Mouse (Mus musculus) natural killer cell, adult 2 months (primary cell): ENCODE data around the gene Oxnad1.
"Not testable (repeated sequence)": the region's sequence is repeated elsewhere in the genome, so short reads cannot be mapped to it uniquely, and the experiment has no call there.

Experiments
- DNase-seq, 2 experiments: peaks; one replicate each; pipeline ENCODE4 v3.0.0; 2022; ENCODE audit warnings: low spot score in 2 of 2

Gene Oxnad1

DNA sequence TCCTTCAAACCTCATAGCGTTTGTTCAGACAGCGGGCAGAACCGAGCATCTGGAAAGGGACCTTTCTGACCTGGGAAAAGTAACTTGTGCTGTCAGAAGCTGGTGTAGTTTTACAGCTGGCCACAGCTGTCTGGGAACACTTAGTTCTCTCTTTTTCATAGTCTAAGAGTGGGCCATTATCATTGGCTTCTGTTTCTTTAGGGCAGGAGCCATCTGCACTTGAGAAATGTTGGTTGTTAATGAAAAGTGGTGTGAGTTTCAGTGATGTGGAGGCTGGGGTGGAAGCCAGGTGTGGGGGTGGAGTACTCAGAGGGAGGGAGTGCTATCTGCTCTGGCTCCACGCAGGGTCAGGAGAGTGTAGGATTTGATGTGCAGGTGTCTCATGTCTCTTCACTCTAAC lies 6.0 kb downstream of the Oxnad1 start:
- no peak for DNase-seq

DNA sequence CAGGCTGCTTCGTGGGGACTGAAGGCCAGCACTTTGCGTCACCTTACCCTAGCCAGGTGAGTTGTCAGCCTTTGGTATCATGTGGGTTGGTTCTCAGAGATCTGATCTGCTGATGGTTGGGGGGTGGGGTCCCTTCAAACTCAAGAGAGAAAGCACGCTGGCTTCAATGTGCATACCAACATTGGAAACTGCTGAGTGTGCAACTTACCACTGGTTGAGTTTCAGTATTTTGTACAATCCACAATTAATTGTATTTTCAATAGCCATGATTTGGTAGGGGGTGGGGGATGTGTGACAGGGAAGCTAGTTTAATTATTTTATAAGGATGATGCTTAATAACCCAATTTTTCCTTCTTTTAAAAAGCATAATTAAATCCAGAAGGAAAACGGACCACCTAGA lies 6.5 kb downstream of the Oxnad1 start:
- no peak for DNase-seq

DNA sequence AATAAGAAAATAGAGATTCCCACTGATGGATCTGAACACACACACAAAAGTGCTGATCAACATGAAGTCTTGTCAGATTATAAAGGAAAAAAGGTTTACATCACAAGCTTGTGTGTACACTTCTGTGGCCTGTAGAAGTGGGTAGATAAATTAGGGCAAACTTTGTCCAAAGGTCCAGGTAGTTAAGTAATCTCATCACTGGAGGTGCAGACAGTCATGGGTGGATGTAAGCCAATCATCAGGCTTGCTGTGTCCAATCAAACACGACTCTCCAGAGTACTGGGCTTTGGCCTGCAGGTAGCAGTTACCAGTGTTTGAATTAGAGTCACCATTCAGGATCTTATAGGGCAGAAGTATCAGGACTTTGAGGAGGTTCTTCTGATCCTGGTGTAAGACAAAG lies 7.8 kb downstream of the Oxnad1 start:
- no peak for DNase-seq

DNA sequence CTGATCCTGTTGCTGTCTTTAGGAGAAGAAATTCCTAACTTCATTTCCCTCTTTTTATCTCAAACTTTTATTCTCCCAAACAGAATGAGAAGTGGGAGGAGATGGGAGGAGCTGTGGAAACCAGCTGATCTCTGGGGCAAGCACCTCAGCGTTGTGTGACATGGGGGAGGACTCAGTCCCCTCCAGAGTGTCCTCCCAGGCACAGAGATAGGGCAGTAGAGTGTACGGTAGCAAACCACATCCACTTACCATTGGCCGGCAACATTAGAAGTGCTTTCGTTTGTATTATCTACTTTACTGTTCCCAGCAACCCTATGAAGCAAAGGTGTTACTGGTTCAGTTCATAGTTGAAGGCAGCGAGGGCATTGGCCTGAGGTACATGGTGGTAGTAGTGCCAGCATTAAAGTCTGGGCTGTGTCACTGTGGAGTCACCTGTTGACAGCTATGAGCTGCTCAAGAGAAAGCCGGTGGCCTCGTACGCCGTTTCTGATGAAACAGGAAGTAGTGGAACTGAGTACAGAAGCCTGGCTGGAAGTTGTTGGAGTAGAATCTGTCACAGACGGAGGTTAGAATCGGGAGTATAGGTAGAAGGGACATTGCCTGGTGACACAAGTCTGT lies 8.4 kb downstream of the Oxnad1 start:
- peak; percentile 8 to 15 for DNase-seq

DNA sequence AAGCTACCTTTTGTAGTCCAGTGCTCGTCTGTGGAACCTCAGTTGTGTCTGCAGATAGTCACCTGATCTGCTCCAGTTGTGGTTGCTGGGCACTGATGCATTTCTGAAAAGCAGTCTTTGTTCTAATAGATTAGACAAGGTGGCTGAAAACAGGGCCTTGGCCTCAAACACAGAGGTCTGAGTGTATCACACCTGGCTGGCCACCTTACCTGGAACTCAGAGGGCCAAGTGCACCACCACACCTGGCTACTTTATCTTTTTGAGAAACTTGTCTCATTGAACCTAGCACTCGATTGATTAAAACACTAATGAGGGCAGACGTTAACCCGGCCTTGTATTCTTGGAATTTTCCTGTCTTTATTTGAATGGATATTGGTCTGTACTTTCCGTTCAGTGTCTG lies 10.5 kb downstream of the Oxnad1 start:
- DNase-seq = no peak

DNA sequence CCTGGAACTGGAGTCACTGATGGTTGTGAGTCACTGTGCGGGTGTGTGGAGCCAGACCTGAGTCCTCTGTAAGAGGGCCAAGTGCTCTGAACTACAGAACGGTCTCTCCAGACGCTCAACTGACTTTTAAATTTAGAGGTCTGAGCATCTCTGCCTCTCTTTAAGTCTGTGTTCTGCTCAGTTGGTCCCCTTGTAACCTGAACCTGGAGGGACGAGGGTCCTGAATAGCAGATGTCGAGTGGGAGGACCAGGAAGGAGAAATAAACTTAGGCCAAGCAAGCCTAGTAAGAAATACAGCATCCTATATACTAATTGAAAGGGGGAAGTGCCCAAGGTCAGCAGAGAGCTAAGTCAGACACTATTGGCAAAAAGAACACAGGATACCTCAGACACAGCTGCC lies 11.6 kb downstream of the Oxnad1 start:
- DNase-seq = no peak

DNA sequence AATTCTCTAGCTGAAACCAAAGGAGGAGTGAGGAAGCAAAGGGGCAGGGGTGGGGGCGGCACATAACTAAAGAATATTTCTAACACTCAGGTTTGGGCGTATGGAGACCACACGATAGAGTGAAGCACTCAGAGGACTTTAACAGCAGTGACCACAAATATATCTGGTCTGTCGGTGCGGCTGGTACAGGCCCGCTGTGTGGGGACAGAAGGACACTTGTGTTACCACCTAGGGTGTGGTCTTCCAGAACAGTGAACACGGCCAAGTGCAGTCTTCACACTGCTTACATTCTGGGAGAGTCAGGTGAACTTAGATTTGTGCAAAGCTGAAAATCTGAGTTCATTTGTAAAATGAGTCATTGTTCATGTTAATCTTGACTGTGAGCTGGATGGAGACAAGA lies 12.5 kb downstream of the Oxnad1 start:
- no peak for DNase-seq

DNA sequence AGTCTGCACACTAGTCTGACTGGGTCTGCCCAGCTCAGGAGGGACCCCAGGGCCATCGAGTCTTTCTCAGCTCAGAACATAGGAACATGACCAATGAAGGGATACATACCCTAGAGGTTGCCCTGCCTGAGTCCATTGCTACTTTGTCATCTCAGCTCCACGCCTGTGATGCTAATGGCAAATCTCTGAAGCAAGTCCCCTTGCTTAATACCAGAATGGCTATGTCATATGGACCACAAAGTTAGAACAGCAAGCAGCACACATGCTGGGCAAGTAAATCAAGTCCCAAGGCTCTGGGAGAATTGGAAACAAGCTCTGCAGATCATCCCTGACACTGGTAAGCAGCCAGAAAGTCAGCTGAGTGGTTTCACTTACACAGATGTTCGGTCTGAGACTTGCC lies 13.8 kb downstream of the Oxnad1 start:
- no peak for DNase-seq

DNA sequence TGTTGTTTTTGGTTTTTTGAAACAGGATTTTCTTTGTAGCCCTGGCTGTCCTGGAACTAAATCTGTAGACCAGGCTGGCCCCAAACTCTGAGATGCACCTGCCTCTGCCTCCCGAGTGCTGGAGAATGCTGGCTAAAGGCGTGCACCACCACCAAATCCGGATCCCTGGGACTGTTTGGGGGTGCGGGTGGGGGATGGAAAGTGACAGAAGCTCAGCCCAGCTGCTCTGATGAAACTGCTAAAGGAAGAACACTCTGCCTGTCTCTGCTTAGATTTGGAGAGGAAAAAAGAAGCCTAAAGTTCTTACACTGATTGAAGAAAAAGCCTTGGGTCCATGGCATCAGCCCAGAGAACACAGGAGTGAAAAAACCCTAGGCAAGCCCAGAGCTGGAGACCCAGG lies 18.4 kb downstream of the Oxnad1 start:
- DNase-seq = no peak

DNA sequence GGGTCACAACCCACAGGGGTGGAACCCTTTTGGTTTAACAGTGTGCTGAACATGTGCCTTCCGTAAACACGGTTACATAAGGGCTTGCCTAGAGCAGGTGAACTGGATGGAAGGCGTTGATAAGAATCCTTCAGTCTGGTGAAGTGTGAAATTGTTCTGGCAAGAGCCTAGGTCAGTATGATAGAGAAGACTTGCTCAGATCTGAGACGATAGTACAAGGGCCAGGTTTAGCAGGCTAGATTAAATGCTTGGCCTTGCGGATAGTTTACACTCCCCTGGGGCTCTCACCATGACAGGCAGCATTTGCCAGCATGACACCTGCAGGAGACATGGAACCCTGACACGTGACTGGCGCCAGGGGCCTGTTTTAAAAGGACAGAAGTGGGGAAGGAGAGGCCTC lies 20.5 kb downstream of the Oxnad1 start:
- DNase-seq = no peak

DNA sequence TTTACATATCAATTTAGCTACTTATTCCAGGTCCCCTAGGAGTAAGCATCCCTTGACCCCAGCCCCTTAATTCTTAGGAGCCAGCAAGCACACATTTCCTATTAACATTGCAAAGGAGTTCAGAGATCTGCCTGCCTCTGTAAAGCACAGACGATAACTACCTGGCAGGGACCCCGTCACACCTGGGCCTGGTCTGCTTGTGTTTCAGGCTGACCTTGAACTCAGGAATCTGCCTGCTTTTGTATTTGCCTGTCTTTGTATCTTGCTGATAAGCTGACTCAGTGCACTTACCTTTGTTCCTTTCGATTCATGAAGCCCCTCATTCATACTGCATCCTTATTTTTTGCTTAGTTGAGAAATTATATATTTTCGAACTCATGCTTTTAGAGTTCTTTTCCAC lies 21.7 kb downstream of the Oxnad1 start:
- DNase-seq = no peak

DNA sequence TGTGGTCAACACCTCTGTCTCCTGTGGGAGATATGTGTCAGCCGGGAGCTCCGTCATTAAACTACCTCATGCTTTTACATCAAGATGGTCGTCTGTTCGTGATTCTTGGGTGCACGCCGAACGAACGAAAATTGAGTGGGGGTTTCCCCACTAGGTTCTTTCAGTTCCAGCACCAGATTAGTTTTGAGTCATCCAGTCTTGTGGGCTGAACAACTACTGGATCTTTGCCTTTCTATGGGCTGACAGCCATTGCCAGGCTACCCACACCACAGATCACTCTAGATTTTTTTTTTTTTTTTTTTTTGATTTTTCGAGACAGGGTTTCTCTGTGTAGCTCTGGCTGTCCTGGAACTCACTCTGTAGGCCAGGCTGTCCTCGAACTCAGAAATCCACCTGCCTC lies 26.9 kb downstream of the Oxnad1 start:
- DNase-seq = not testable (repeated sequence)

DNA sequence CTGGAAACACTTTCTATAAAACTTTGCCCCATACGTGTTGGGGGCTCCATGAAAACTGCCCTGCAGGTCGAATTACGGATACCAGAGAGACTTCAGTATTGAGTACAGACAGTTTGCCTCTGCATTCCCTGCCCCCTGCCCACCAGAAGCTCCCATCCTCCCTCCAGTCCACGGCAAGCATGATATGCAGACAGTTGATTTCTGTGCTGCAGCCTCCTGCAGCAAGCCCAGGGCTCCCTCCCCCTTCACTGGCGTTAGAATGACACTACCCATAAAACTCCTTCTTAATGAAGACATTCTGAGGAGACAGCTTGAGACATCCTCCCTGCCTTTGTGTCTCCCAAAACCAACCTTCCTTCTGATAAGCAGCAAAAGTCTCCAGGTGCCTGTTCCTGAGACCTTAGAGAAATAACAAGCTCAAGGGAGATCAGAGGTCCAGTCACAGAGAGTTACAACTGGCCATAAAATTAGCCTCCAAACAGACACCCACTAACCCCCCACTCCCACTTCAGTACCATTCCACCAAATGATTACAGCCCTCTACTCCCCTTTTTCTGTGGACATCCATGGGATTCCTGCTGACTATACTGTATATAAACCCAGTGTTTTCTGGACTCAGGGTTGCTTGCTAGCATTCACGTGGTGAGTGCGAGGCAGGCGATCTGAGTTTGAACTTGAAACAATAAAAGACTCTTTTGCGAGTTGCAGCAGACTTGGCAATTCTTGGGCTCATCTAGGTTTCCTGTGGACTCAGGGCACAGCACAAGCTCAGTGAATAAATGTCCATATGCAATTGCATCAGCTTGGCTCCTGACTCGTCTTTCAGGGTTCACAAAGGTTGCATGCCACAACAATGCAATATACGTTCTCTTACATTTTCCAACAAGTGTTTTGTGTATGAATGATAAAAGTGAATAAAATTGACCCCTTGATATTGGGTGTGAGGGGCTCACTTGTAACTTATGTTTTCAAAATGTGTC lies 36.1 kb downstream of the Oxnad1 start:
- DNase-seq = no peak

DNA sequence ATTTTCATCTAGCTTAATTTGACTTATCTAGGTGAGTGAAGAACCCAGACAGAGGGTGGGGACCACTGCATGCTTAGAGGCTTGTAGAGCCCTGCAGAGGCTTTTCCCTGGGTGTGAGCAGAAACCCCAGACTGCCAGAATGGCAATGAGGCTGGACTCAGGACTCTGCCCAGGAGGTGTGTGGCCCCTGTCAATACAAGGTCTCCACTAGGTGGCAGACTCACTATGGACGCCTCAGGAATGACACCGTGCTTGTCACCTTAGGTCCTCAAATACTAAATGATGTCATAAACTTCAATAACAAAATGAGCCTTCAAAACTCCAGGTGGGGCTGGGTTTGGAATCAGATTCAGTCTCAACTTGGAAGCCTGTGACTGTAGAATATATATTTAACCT lies 36.7 kb downstream of the Oxnad1 start:
- peak; percentile 21 to 38 for DNase-seq

DNA sequence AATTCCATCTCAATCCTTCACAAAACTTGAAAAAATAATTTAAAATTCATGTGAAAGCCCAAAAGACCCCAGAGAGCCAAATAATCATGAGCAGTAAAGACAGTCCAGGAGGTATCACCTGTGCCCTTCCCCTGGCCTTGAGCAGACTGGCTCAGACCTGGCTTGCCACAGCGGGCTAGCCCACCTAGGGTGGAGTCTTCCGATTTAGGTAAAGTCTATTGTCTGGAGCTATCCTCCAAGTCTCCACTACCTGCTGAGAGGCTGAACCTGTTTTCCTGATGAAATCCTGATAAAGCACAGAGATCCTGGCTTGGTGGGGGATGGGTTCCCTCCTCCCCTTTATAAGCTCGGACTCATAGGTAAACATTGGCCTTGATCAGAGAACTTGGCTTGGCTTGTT lies 39.1 kb downstream of the Oxnad1 start:
- DNase-seq = no peak

DNA sequence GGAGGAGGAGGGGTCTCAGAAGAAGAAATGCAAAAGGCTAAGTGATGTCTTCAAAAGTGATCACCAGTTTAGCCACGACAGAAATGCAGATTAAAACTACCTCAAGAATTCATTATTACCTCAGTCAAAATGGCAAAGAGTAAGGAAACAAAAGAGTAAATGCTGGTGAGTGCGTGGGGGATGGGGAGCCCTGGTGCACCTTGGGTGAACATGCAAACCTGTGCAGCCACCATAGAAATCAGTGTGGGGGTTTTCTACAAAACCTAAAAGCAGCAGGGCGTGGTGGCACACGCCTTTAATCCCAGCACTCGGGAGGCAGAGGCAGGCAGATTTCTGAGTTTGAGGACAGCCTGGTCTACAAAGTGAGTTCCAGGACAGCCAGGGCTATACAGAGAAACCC lies 40.1 kb downstream of the Oxnad1 start:
- not testable (repeated sequence) for DNase-seq

DNA sequence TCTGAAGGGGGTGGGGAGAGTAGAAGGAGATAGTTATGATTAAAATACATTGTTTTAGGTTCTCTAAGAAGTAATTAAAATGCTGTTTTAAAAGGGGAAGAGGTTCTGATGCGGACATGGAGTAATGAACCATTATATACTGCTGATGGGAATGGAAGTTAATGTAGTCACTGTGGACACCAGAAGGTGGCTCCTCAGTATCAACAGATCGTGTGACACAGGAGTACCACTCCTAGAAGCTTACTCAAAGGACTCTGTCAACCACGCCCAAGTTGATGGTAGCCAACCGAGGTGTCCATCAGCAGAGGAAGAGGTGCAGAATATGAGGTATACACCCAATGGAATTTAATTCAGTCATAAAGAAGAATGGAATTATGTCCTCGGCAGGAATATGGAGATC lies 43.2 kb downstream of the Oxnad1 start:
- DNase-seq = no peak

DNA sequence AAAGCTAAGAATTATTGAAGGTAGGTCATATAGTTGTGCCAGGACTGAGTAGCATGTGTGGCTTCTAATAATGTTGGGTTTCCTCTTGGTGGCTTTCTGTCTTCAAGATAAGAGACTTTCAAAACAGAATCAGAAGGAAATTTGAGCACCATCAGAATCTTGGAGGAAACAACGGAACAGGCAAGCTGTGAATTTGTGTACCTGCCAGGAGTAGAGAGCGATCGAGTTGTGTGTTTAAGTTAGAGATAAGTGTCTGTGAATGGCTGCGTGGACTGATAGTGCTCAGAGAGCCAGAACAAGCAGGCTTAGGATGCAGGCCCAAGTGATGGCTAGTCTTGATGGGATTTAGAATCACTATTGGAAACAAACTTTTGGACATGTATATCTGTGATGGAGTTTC lies 46.7 kb downstream of the Oxnad1 start:
- DNase-seq = no peak

DNA sequence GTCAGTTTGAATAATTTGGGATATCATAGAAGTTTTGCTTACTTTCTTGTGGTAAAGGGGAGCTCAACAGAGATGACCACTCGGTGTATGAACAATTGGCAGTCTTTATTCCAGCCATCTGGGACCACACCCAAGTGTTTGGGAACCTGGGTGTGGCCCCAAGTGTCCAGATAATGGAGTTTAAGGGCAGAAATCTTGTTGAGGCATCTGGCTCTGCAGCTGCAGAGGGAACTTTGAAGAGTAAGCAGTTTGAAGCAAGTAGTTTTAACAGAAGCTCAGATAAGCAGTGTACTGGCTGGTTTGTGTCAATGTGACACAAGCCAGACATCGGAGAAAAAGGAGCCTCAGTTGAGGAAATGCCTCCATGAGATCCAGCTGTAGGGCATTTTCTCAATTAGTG lies 49.1 kb downstream of the Oxnad1 start:
- DNase-seq = no peak

DNA sequence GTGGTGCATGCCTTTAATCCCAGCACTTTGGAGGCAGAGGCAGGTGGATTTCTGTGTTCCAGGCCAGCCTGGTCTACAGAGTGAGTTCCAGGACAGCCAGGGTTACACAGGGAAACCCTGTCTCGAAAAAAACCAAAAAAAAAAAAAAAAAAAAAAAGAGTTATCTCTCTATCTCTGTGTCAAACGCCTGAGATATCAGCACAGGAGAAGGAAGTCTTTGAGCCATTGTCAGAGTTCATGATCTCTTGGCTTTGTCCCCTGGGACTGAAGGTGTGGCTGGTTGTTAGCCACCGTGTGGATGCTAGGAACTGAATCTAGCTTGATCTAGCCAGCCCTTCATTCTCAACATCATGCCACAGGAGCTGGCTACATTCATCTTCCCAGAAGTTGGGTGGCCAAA lies 51.3 kb downstream of the Oxnad1 start:
- DNase-seq = not testable (repeated sequence)

DNA sequence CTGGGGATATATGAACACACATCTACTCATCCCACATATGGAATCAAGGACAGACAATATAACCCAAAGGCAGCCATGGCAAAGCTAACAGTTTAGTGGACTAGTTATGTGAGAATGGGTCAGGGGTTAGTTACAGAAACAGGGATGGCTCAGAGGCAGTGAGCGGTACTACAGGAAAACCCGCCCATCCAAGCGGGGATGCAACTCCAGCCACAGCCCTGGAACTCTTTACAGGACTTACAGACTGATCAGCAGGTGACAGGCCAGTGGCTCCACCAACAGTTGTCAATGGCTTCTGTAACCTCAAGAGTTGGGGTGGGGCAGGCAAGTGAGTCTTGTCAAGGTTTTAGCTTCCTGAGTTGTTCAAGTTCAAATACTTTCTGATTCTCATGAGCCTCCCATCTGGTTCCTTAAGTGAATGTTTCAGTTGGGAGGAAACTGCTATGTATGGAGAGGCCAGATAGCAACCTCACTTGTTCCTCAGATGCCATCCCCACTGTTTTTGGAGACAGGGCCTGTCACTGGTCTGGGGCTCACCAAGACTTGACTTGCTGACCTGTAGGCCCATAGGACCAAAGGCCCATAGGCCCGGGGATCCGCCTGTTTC lies 55.3 kb downstream of the Oxnad1 start:
- no peak for DNase-seq

DNA sequence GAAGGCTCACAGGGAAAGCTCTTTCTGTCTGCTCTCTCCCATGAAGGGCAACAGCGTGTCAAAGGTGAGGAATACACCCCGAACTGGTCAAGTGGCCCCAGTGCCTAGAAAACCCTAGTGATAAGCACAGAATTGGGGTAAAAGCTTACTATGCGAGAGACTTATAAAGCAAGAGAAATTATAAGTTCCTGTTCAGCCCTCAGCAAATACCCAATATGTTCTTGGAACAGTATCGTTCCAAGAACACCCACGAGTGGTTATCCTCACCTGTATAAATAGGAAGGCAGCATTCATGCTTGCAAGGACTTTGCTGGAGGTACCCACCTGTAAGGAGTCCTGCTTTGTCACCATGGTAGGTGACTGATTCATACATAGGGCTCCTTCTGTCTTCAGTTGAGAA lies 56.5 kb downstream of the Oxnad1 start, which contains the start of gene Msmb:
Gene Msmb (plus strand): TSS at position 301 of the 400 bp plus-strand sequence.
- DNase-seq = no peak

DNA sequence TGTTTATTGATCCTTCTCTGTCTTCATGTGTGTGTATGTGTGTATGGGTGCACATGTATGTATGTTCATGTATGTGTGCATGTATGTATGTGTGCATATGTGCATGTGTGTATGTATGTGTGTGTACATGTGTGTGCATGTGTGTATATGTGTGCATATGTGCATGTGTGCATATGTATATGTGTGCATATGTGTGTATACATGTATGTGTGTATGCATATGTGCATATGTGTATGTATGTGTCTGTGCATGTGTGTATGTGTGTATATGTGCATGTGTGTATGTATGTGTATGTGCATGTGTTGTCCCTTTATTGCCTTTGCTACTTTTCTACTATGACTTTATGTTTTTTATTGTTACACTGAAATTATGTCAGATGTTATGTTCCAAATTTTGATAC lies 59.6 kb downstream of the Oxnad1 start:
- DNase-seq = no peak
